Mouse (Mus musculus) intestine, embryonic 14.5 days (tissue): ENCODE results near the gene Coq8a. TPM values are rescaled to one million over a fixed set of nuclear protein-coding genes. Genes with fewer than 3 reads are reported as not detected.

Source experiments
- ATAC-seq: fragments of 200-750 bp; cut with Nextera tagmentation; replicated peaks from 2 replicates; pipeline ENCODE4 v1.8.0; 2017; ENCODE audit warnings: low read depth, moderate number of reproducible peaks, moderate TSS enrichment, moderate library complexity; ENCODE audit not compliant: low FRiP score, low TSS enrichment
- DNase-seq: peaks from one replicate; pipeline ENCODE4 v3.0.0-alpha.2; 2018; ENCODE audit warnings: low spot score
- H3K27ac ChIP-seq: fragments of 300-500 bp; sonication (generic); 2 replicates; pipeline ENCODE4 v1.5.1; 2014; ENCODE audit warnings: low read depth, mild to moderate bottlenecking, control low read depth
- H3K27me3 ChIP-seq: fragments of 300-500 bp; sonication (generic); replicated peaks from 2 replicates; pipeline ENCODE4 v1.6.1; 2014; ENCODE audit warnings: low read length, control low read depth; ENCODE audit not compliant: control insufficient read depth, insufficient read depth
- H3K36me3 ChIP-seq: fragments of 300-500 bp; sonication (generic); 2 replicates; pipeline ENCODE4 v1.6.1; 2014; ENCODE audit warnings: low read length, control low read depth; ENCODE audit not compliant: control insufficient read depth, insufficient read depth
- H3K4me1 ChIP-seq: fragments of 300-500 bp; sonication (generic); replicated peaks from 2 replicates; pipeline ENCODE4 v1.6.1; 2014; ENCODE audit warnings: low read length, control low read depth, mixed read lengths; ENCODE audit not compliant: control insufficient read depth, insufficient read depth
- H3K4me2 ChIP-seq: fragments of 300-500 bp; sonication (generic); 2 replicates; pipeline ENCODE4 v1.6.1; 2014; ENCODE audit warnings: low read length
- H3K4me3 ChIP-seq: fragments of 300-500 bp; sonication (generic); 2 replicates; pipeline ENCODE4 v1.5.1; 2014; ENCODE audit warnings: low read depth, low read length, control low read depth, mixed read lengths
- H3K9ac ChIP-seq: fragments of 300-500 bp; sonication (generic); 2 replicates; pipeline ENCODE4 v1.6.1; 2014; ENCODE audit warnings: mild to moderate bottlenecking, low read length
- H3K9me3 ChIP-seq: fragments of 300-500 bp; sonication (generic); 2 replicates; pipeline ENCODE4 v1.6.1; 2016; ENCODE audit warnings: low read length, control low read depth; ENCODE audit not compliant: control insufficient read depth
- WGBS: fragments of 180-500 bp; shearing (Covaris S2); extraction: QIAGEN DNeasy Blood & Tissue Kit; methylation state at CpG from one replicate; pipeline ENCODE4 v1.1.7; 2014; 5-methylcytosine and 5-hydroxymethylcytosine counted together
- polyA plus RNA-seq: library from polyadenylated mRNA; unstranded; fragments of >200 nt; fragmentation: Nextera tagmentation; extraction: Ambion mirVana; gene quantifications from 2 replicates; pipeline ENCODE4 v1.2.1, GENCODE M21; 2014

Gene Coq8a
- polyA plus RNA-seq, 1 experiment from 2014 or later = 11.4 TPM

- H3K9ac ChIP-seq = no peak overlapping the region
- no peak overlapping the region for H3K4me3 ChIP-seq
- H3K4me1 ChIP-seq = no peaks in the 10 kb centered on the region
- H3K4me2 ChIP-seq = no peak overlapping the region
- ATAC-seq = no peak
- no peaks in the 10 kb centered on the region for H3K9me3 ChIP-seq
- no peaks in the 10 kb centered on the region for H3K36me3 ChIP-seq
- WGBS = 83% methylated on average over 9 of the region's 9 CpGs
- no peak for DNase-seq
- no peak overlapping the region for H3K27ac ChIP-seq
- H3K27me3 ChIP-seq = no peaks in the 10 kb centered on the region
These were observed 11.4 kb upstream of the Coq8a start for GRCm38 (mm10) chr1:180210781-180211271.

DNA sequence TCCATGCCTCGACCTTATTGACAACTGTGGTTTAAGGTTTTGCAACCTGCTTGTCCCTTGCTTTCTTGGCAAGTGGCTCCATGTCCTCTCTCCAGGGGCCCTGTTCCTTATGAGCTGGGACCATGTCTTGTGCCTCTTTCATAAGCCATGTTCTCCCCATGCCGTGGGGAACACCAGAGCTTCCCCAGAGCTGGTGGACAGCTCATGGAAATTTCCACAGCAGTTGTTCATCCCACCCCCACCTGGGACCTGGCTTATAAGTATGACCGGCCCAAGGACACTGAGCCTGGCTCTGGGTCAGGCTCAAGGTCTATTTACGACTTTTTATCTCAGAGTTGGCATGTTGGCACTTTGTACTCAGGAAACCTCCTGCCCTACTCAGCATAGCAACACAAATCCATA, 10.6 kb upstream of the Coq8a start:
- no peaks in the 10 kb centered on the region for H3K36me3 ChIP-seq
- H3K9me3 ChIP-seq = no peaks in the 10 kb centered on the region
- H3K27me3 ChIP-seq = no peaks in the 10 kb centered on the region
- DNase-seq = no peak
- WGBS = 73% methylated on average over 4 of the region's 4 CpGs
- H3K4me1 ChIP-seq = no peaks in the 10 kb centered on the region
- ATAC-seq = no peak
- H3K4me2 ChIP-seq = no peak overlapping the region
- H3K4me3 ChIP-seq = no peak overlapping the region
- no peak overlapping the region for H3K9ac ChIP-seq
- H3K27ac ChIP-seq = no peak overlapping the region

GRCm38 (mm10) chr1:180208370-180208769, 9.0 kb upstream of the Coq8a start:
- 77% methylated on average over 3 of the region's 3 CpGs for WGBS
- Histone ChIP-seq H3K27me3 (no peaks in the 10 kb centered on the region), H3K4me2 (no peak overlapping the region), H3K9me3 (no peaks in the 10 kb centered on the region), H3K4me3 (no peak overlapping the region), H3K4me1 (no peaks in the 10 kb centered on the region), H3K36me3 (no peaks in the 10 kb centered on the region), H3K9ac (no peak overlapping the region), H3K27ac (no peak overlapping the region)
- no peak for ATAC-seq
- no peak for DNase-seq

GRCm38 (mm10) chr1:180200722-180201121, 1.3 kb upstream of the Coq8a start:
- Histone ChIP-seq H3K27ac (no peak overlapping the region), H3K4me1 (peaks cover 3% of the 10 kb centered on the region), H3K9me3 (no peaks in the 10 kb centered on the region), H3K9ac (no peak overlapping the region), H3K27me3 (no peaks in the 10 kb centered on the region), H3K4me3 (no peak overlapping the region), H3K36me3 (no peaks in the 10 kb centered on the region), H3K4me2 (no peak overlapping the region)
- WGBS = 56% methylated on average over 5 of the region's 5 CpGs
- ATAC-seq = no peak
- no peak for DNase-seq

DNA sequence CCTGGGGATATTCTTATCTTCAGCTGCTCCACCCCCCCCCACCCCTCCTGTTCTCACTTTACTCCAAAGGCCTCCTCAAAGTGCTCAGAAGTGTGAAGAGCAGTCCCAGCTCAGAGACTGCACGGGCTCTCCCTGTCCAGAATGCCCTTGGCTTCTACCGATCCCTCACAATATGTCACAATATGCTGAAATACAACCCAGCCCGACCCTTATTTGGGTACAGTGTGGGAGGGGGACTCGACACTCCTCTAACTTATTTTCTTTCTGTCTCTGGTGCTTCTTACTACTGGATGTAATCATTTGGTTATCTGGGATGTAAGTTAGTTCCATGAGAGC, 281 bp upstream of the Coq8a start:
- Histone ChIP-seq H3K4me3 (no peak overlapping the region), H3K9ac (no peak overlapping the region), H3K27ac (no peak overlapping the region), H3K4me1 (peaks cover 8% of the 10 kb centered on the region), H3K9me3 (no peaks in the 10 kb centered on the region), H3K4me2 (no peak overlapping the region), H3K27me3 (no peaks in the 10 kb centered on the region), H3K36me3 (no peaks in the 10 kb centered on the region)
- no peak for DNase-seq
- ATAC-seq = no peak
- 65% methylated on average over 4 of the region's 4 CpGs for WGBS

DNA sequence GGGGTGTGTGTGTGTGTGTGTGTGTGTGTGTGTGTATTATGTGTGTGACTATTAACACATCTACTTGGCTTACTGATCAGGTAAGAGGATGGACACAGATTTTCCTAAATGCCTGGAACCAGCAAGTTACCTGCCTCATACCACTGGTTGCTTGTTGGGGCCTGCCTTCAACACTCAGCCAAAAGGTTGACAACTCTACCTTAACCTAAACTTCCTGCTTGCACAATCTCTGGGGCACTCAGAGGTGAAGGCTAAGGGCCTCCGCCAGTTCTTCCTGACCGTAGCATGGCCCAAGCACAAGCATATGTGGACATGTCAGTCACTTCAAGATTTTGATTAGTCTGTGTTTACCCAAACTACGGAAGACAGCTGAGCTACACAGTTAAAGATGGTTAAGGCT, 1.4 kb downstream of the Coq8a start:
- no peak overlapping the region for H3K9ac ChIP-seq
- H3K4me2 ChIP-seq = no peak overlapping the region
- no peaks in the 10 kb centered on the region for H3K9me3 ChIP-seq
- ATAC-seq = no peak
- H3K27me3 ChIP-seq = no peaks in the 10 kb centered on the region
- H3K36me3 ChIP-seq = no peaks in the 10 kb centered on the region
- DNase-seq = no peak
- peaks cover 10% of the 10 kb centered on the region for H3K4me1 ChIP-seq
- H3K27ac ChIP-seq = no peak overlapping the region
- H3K4me3 ChIP-seq = no peak overlapping the region
- WGBS = 74% methylated on average over 3 of the region's 3 CpGs

DNA sequence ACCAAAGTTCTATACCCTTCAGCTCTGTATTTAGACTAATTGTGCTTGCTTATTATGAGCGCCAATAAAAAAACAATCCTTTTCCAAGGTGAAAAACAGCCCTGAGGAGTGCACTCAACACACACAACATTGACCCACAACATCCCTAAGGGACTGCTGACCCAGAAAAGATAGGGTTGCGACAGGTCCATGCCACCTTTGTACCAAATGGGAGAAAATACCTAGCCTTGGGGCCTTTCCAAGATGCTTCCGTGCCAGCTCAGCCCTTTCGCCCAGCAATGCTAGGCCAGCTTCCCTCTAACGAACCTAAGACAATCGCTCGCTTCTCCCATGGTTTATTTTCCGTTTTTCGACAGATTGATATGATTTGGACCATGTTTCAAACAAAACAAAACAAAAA, 2.9 kb downstream of the Coq8a start:
- no peak overlapping the region for H3K9ac ChIP-seq
- 87% methylated on average over 9 of the region's 9 CpGs for WGBS

GRCm38 (mm10) chr1:180195703-180196381, 3.6 kb downstream of the Coq8a start:
- WGBS = 2% methylated on average over 57 of the region's 57 CpGs

More for the DNA sequence above, 2.9 kb downstream of the Coq8a start:
- Histone ChIP-seq H3K36me3 (no peaks in the 10 kb centered on the region), H3K27me3 (no peaks in the 10 kb centered on the region), H3K4me1 (peaks cover 10% of the 10 kb centered on the region), H3K4me3 (peak overlapping the region; percentile 61; the same call in 1 of the 2 replicates), H3K27ac (no peak overlapping the region), H3K9me3 (no peaks in the 10 kb centered on the region), H3K4me2 (peak overlapping the region; percentile 64)
- no peak for ATAC-seq
- no peak for DNase-seq

More at GRCm38 (mm10) chr1:180195703-180196381, 3.6 kb downstream of the Coq8a start:
- H3K27me3 ChIP-seq = no peaks in the 10 kb centered on the region
- peak overlapping the region; percentile 64 for H3K4me2 ChIP-seq
- peaks cover 10% of the 10 kb centered on the region for H3K4me1 ChIP-seq
- H3K9me3 ChIP-seq = no peaks in the 10 kb centered on the region
- ATAC-seq (peak; percentile 100), DNase-seq (peak; percentile 96)
- H3K4me3 ChIP-seq = peak overlapping the region; percentile 61
- H3K9ac ChIP-seq = peak overlapping the region; percentile 43
- no peaks in the 10 kb centered on the region for H3K36me3 ChIP-seq
- H3K27ac ChIP-seq = no peak overlapping the region
